Mouse (Mus musculus) inflammation-experienced regulatory T-cells, adult 16 weeks (primary cell): ENCODE results near the gene G6pd2. TPM values are rescaled to one million over a fixed set of nuclear protein-coding genes. Genes with fewer than 3 reads are reported as not detected.

Source experiments
- polyA plus RNA-seq: library from polyadenylated mRNA; unstranded; fragments of 100-300 nt; shearing (Covaris generic); gene quantifications from one replicate; pipeline ENCODE4 v1.2.1, GENCODE M21; 2017

The G6pd2 gene
- polyA plus RNA-seq, result not detected

GRCm38 (mm10) chr5:61808516-61808915, at the start of gene G6pd2:
TSS of gene G6pd2 (plus strand) at chr5:61808816.

